Mouse (Mus musculus) MEL (cell line): Measurements from ENCODE around the gene Cdkn2d.

Experiments used
- BHLHE40 ChIP-seq: IDR thresholded peaks from 2 replicates; pipeline ENCODE4 v1.6.1; 2012; ENCODE audit warnings: low read depth, mild to moderate bottlenecking, inconsistent platforms, low read length, improper control_type of control experiment, borderline replicate concordance
- CHD1 ChIP-seq: IDR thresholded peaks from 2 replicates; pipeline ENCODE4 v1.6.1; 2012; ENCODE audit warnings: low read depth, mild to moderate bottlenecking, inconsistent platforms, low read length, improper control_type of control experiment
- CTCF ChIP-seq, 3 experiments: IDR thresholded peaks in 2 of 3; conservative IDR thresholded peaks in 1 of 3; 2 replicates each; pipeline ENCODE4 v1.5.1; 2011 to 2012; ENCODE audit warnings: low read length in 3 of 3, low read depth in 2 of 3, mild to moderate bottlenecking in 2 of 3, improper control_type of control experiment in 1 of 3, inconsistent platforms in 1 of 3, mixed read lengths in 1 of 3, moderate library complexity in 1 of 3; ENCODE audit not compliant: control insufficient read depth in 1 of 3, insufficient read depth in 1 of 3, poor library complexity in 1 of 3, severe bottlenecking in 1 of 3
- POLR2A ChIP-seq, 2 experiments: IDR thresholded peaks; 2 replicates each; pipeline ENCODE4 v1.6.1; 2011 to 2012; ENCODE audit warnings: low read length in 2 of 2, mild to moderate bottlenecking in 2 of 2, control low read depth in 1 of 2, improper control_type of control experiment in 1 of 2, low read depth in 1 of 2, moderate library complexity in 1 of 2; ENCODE audit not compliant: control insufficient read depth in 1 of 2, insufficient read depth in 1 of 2, poor library complexity in 1 of 2
- SMC3 ChIP-seq: IDR thresholded peaks from 2 replicates; pipeline ENCODE4 v1.6.1; 2011; ENCODE audit warnings: low read depth, low read length, improper control_type of control experiment
- TBP ChIP-seq: IDR thresholded peaks from 2 replicates; pipeline ENCODE4 v1.8.0; 2011; ENCODE audit warnings: low read depth, low read length, improper control_type of control experiment
- UBTF ChIP-seq: IDR thresholded peaks from 2 replicates; pipeline ENCODE4 v1.6.1; 2012; ENCODE audit warnings: low read depth, mild to moderate bottlenecking, inconsistent platforms, low read length, improper control_type of control experiment, moderate library complexity, borderline replicate concordance; ENCODE audit not compliant: insufficient read depth
- USF1 ChIP-seq: IDR thresholded peaks from 2 replicates; pipeline ENCODE4 v1.6.1; 2014; ENCODE audit warnings: low read depth, mild to moderate bottlenecking, inconsistent platforms, low read length, improper control_type of control experiment, moderate library complexity
- ZKSCAN1 ChIP-seq: IDR thresholded peaks from 2 replicates; pipeline ENCODE4 v1.6.1; 2012; ENCODE audit warnings: low read depth, mild to moderate bottlenecking, inconsistent platforms, low read length, improper control_type of control experiment, moderate library complexity
- ZMIZ1 ChIP-seq: IDR thresholded peaks from 2 replicates; pipeline ENCODE4 v1.6.1; 2012; ENCODE audit warnings: low read depth, mild to moderate bottlenecking, inconsistent platforms, low read length, improper control_type of control experiment, moderate library complexity
- ZNF384 ChIP-seq: IDR thresholded peaks from 2 replicates; pipeline ENCODE4 v1.6.1; 2012; ENCODE audit warnings: low read depth, mild to moderate bottlenecking, inconsistent platforms, low read length, improper control_type of control experiment

DNA sequence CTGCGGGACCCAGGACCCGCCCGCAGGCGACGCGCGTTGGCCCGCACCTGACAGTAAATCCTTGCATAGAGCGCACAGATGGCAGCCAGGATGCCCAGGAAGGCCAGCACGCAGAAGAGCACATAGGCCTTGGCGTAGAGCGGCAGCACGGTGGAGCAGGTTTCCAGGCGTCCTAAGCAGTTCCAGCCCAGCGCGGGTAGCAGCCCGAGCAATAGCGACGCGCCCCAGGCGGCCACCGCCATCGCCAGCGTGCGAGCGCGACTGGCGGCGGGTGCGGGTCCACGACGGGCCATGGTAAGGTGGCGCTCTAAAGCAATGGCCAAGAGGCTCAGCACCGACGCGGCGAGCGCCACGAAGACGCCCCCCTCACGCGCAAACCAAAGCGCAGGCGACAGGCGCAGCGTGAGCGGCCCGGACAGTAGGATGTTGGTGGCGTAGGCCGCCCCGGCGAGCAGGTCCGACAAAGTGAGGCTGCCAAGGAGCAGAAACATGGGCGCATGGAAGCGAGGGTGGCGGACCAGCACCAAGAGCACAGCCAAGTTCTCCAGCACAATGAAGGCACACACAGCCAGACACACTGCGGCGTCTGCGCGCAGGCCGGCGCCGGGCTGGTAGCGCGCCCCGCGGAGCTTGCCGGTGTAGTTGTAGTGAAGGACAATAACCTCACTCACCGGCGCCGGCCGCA, 46.6 kb downstream of the Cdkn2d start:
- TF ChIP-seq ZMIZ1 (no peak), CTCF (IDR thresholded peaks at IDR 0.05 in 2 of 3, conservative IDR thresholded peaks at IDR 0.05 in 1 of 3; ENCODE audit: control insufficient read depth in 1 of 3, insufficient read depth in 1 of 3, low read depth in 2 of 3, low read length in 3 of 3, poor library complexity in 1 of 3, severe bottlenecking in 1 of 3) (no peak), SMC3 (no peak), POLR2A (IDR thresholded peaks at IDR 0.05; ENCODE audit: control insufficient read depth in 1 of 2, insufficient read depth in 1 of 2, low read depth in 1 of 2, low read length in 2 of 2, poor library complexity in 1 of 2) (no peak), TBP (no peak), ZNF384 (no peak), UBTF (no peak), CHD1 (no peak), ZKSCAN1 (no peak), USF1 (no peak), BHLHE40 (no peak)
